Mouse (Mus musculus): ENCODE results near the gene Sorbs1. TPM values are rescaled to one million over a fixed set of nuclear protein-coding genes. Genes with fewer than 3 reads are reported as not detected.

Sorbs1 gene
- polyA plus RNA-seq, 2 experiments, result 11.3 to 31.0 TPM

GRCm38 (mm10) chr19:40251115-40251514, 262.5 kb downstream of the Sorbs1 start:
- WGBS (ENCODE audit: insufficient replicate concordance), result 84% methylated on average over 4 of the region's 4 CpGs
- H3K4me2 ChIP-seq (ENCODE audit: low read depth), result no peak overlapping the region
- ATAC-seq (ENCODE audit: insufficient read depth) (no peak), DNase-seq (ENCODE audit: low read depth in 3 of 3, low spot score in 3 of 3) (no peak)
- no peaks in the 10 kb centered on the region for H3K9me3 ChIP-seq (ENCODE audit: control insufficient read depth, low read length)
- H3K4me1 ChIP-seq (replicated peaks; ENCODE audit: control insufficient read depth in 2 of 2, insufficient read depth in 2 of 2, low read length in 1 of 2), result peaks cover 0 to 3% of the 10 kb centered on the region in 2 experiments; a peak in 2 of 4 replicates
- no peak overlapping the region for H3K4me3 ChIP-seq (ENCODE audit: insufficient read depth in 1 of 2, low read depth in 2 of 2, low read length in 2 of 2)
- no peak overlapping the region for H3K9ac ChIP-seq (replicated peaks)
- H3K27me3 ChIP-seq (ENCODE audit: control insufficient read depth, insufficient read depth, low read length), result no peaks in the 10 kb centered on the region
- H3K36me3 ChIP-seq (replicated peaks; ENCODE audit: control insufficient read depth, insufficient read depth, low read depth), result peaks cover 2% of the 10 kb centered on the region
- no peak overlapping the region for H3K27ac ChIP-seq
- TF ChIP-seq EP300 (IDR thresholded peaks at IDR 0.05; ENCODE audit: low read depth) (no peak), CTCF (IDR thresholded peaks at IDR 0.05; ENCODE audit: low read depth) (no peak)

- DNase-seq (ENCODE audit: low read depth in 3 of 3, low spot score in 3 of 3) (no peak), ATAC-seq (ENCODE audit: insufficient read depth) (no peak)
- Histone ChIP-seq H3K4me1 (replicated peaks; ENCODE audit: control insufficient read depth in 2 of 2, insufficient read depth in 2 of 2, low read length in 1 of 2) (peaks cover 0 to 3% of the 10 kb centered on the region in 2 experiments; a peak in 2 of 4 replicates), H3K9ac (replicated peaks) (no peak overlapping the region), H3K9me3 (ENCODE audit: control insufficient read depth, low read length) (no peaks in the 10 kb centered on the region), H3K27me3 (ENCODE audit: control insufficient read depth, insufficient read depth, low read length) (no peaks in the 10 kb centered on the region), H3K27ac (no peak overlapping the region), H3K4me2 (ENCODE audit: low read depth) (no peak overlapping the region), H3K36me3 (replicated peaks; ENCODE audit: control insufficient read depth, insufficient read depth, low read depth) (peaks cover 2% of the 10 kb centered on the region), H3K4me3 (ENCODE audit: insufficient read depth in 1 of 2, low read depth in 2 of 2, low read length in 2 of 2) (no peak overlapping the region)
- WGBS (ENCODE audit: insufficient replicate concordance), result 30% methylated on average over 11 of the region's 11 CpGs
- TF ChIP-seq EP300 (IDR thresholded peaks at IDR 0.05; ENCODE audit: low read depth) (no peak), CTCF (IDR thresholded peaks at IDR 0.05; ENCODE audit: low read depth) (no peak)
These were observed 264.2 kb downstream of the Sorbs1 start for GRCm38 (mm10) chr19:40249352-40249751.

GRCm38 (mm10) chr19:40248476-40248875, 265.1 kb downstream of the Sorbs1 start:
- H3K4me1 ChIP-seq (replicated peaks; ENCODE audit: control insufficient read depth in 2 of 2, insufficient read depth in 2 of 2, low read length in 1 of 2), result no peaks in the 10 kb centered on the region; a peak in 2 of 4 replicates
- no peak overlapping the region for H3K4me2 ChIP-seq (ENCODE audit: low read depth)
- ATAC-seq (ENCODE audit: insufficient read depth), result no peak
- no peak for DNase-seq (ENCODE audit: low read depth in 3 of 3, low spot score in 3 of 3)
- WGBS (ENCODE audit: insufficient replicate concordance), result 83% methylated on average over 5 of the region's 5 CpGs
- no peak for TF ChIP-seq CTCF (IDR thresholded peaks at IDR 0.05; ENCODE audit: low read depth)
- TF ChIP-seq EP300 (IDR thresholded peaks at IDR 0.05; ENCODE audit: low read depth), result no peak
- H3K9ac ChIP-seq (replicated peaks), result no peak overlapping the region
- no peak overlapping the region for H3K27ac ChIP-seq
- peaks cover 2% of the 10 kb centered on the region for H3K36me3 ChIP-seq (replicated peaks; ENCODE audit: control insufficient read depth, insufficient read depth, low read depth)
- no peak overlapping the region for H3K4me3 ChIP-seq (ENCODE audit: insufficient read depth in 1 of 2, low read depth in 2 of 2, low read length in 2 of 2)
- no peaks in the 10 kb centered on the region for H3K9me3 ChIP-seq (ENCODE audit: control insufficient read depth, low read length)
- no peaks in the 10 kb centered on the region for H3K27me3 ChIP-seq (ENCODE audit: control insufficient read depth, insufficient read depth, low read length)

- ATAC-seq (ENCODE audit: insufficient read depth), result no peak
- 55% methylated on average over 5 of the region's 5 CpGs for WGBS (ENCODE audit: insufficient replicate concordance)
These were observed 266.3 kb downstream of the Sorbs1 start for GRCm38 (mm10) chr19:40247268-40247666.

GRCm38 (mm10) chr19:40246646-40247267, 266.8 kb downstream of the Sorbs1 start:
- TF ChIP-seq CTCF (IDR thresholded peaks at IDR 0.05; ENCODE audit: low read depth) (no peak), EP300 (IDR thresholded peaks at IDR 0.05; ENCODE audit: low read depth) (no peak)
- 79% methylated on average over 7 of the region's 7 CpGs for WGBS (ENCODE audit: insufficient replicate concordance)

More at GRCm38 (mm10) chr19:40247268-40247666, 266.3 kb downstream of the Sorbs1 start:
- H3K36me3 ChIP-seq (replicated peaks; ENCODE audit: control insufficient read depth, insufficient read depth, low read depth), result peaks cover 2% of the 10 kb centered on the region
- TF ChIP-seq CTCF (IDR thresholded peaks at IDR 0.05; ENCODE audit: low read depth), result no peak
- TF ChIP-seq EP300 (IDR thresholded peaks at IDR 0.05; ENCODE audit: low read depth), result no peak
- H3K4me1 ChIP-seq (replicated peaks; ENCODE audit: control insufficient read depth in 2 of 2, insufficient read depth in 2 of 2, low read length in 1 of 2), result no peaks in the 10 kb centered on the region; a peak in 2 of 4 replicates
- no peak for DNase-seq (ENCODE audit: low read depth in 3 of 3, low spot score in 3 of 3)
- no peak overlapping the region for H3K4me3 ChIP-seq (ENCODE audit: insufficient read depth in 1 of 2, low read depth in 2 of 2, low read length in 2 of 2)
- no peaks in the 10 kb centered on the region for H3K27me3 ChIP-seq (ENCODE audit: control insufficient read depth, insufficient read depth, low read length)
- H3K4me2 ChIP-seq (ENCODE audit: low read depth), result no peak overlapping the region
- no peak overlapping the region for H3K27ac ChIP-seq
- no peak overlapping the region for H3K9ac ChIP-seq (replicated peaks)
- no peaks in the 10 kb centered on the region for H3K9me3 ChIP-seq (ENCODE audit: control insufficient read depth, low read length)

More at GRCm38 (mm10) chr19:40246646-40247267, 266.8 kb downstream of the Sorbs1 start:
- Histone ChIP-seq H3K36me3 (replicated peaks; ENCODE audit: control insufficient read depth, insufficient read depth, low read depth) (peaks cover 2% of the 10 kb centered on the region), H3K9me3 (ENCODE audit: control insufficient read depth, low read length) (no peaks in the 10 kb centered on the region), H3K4me1 (replicated peaks; ENCODE audit: control insufficient read depth in 2 of 2, insufficient read depth in 2 of 2, low read length in 1 of 2) (no peaks in the 10 kb centered on the region; a peak in 2 of 4 replicates), H3K4me3 (ENCODE audit: insufficient read depth in 1 of 2, low read depth in 2 of 2, low read length in 2 of 2) (no peak overlapping the region), H3K4me2 (ENCODE audit: low read depth) (no peak overlapping the region), H3K27ac (no peak overlapping the region), H3K9ac (replicated peaks) (no peak overlapping the region), H3K27me3 (ENCODE audit: control insufficient read depth, insufficient read depth, low read length) (no peaks in the 10 kb centered on the region)
- DNase-seq (ENCODE audit: low read depth in 3 of 3, low spot score in 3 of 3), result no peak
- ATAC-seq (ENCODE audit: insufficient read depth), result no peak

Other genes with a start within 250 kb of the Sorbs1 start
- 14.2 and 31.4 TPM in 2 replicates for gene Pdlim1, start 241.9 kb downstream of the Sorbs1 start, polyA plus RNA-seq (2012; rRNA removed)
- 70.7 and 73.9 TPM in 2 replicates for gene Pdlim1, start 241.9 kb downstream of the Sorbs1 start, polyA plus RNA-seq (2014; fragmentation: Nextera tagmentation; extraction: Ambion mirVana)
- gene Aldh18a1, start 74.7 kb upstream of the Sorbs1 start, polyA plus RNA-seq (2012; rRNA removed), result 20.5 and 26.7 TPM in 2 replicates
- 25.6 and 30.8 TPM in 2 replicates for gene Aldh18a1, start 74.7 kb upstream of the Sorbs1 start, polyA plus RNA-seq (2014; fragmentation: Nextera tagmentation; extraction: Ambion mirVana)
- 1.4 and 1.5 TPM in 2 replicates for gene Tctn3, start 98.5 kb upstream of the Sorbs1 start, polyA plus RNA-seq (2012; rRNA removed)
- gene Tctn3, start 98.5 kb upstream of the Sorbs1 start, polyA plus RNA-seq (2014; fragmentation: Nextera tagmentation; extraction: Ambion mirVana), result 1.5 and 2.1 TPM in 2 replicates
- 1.5 and 1.6 TPM in 2 replicates for gene Entpd1, start 98.6 kb upstream of the Sorbs1 start, polyA plus RNA-seq (2012; rRNA removed)
- 2.5 and 2.8 TPM in 2 replicates for gene Entpd1, start 98.6 kb upstream of the Sorbs1 start, polyA plus RNA-seq (2014; fragmentation: Nextera tagmentation; extraction: Ambion mirVana)
- gene Cc2d2b, start 235.0 kb upstream of the Sorbs1 start, polyA plus RNA-seq (2012; rRNA removed), result 0.38 and 0.71 TPM in 2 replicates
- 0.69 and 1.1 TPM in 2 replicates for gene Cc2d2b, start 235.0 kb upstream of the Sorbs1 start, polyA plus RNA-seq (2014; fragmentation: Nextera tagmentation; extraction: Ambion mirVana)

Data from liver, embryonic 14.5 days (tissue).